Mouse (Mus musculus): Measurements from ENCODE around the gene Rtraf. TPM values are rescaled to one million over a fixed set of nuclear protein-coding genes. Genes with fewer than 3 reads are reported as not detected.
"Not testable (repeated sequence)": the region's sequence is repeated elsewhere in the genome, so short reads cannot be mapped to it uniquely, and the experiment has no call there.

The Rtraf gene
- total RNA-seq (2014; rRNA removed) (72.8 and 85.3 TPM in 2 replicates), polyA plus RNA-seq (2015; fragmentation: Nextera tagmentation; extraction: Ambion mirVana) (131 and 137 TPM in 2 replicates)

DNA sequence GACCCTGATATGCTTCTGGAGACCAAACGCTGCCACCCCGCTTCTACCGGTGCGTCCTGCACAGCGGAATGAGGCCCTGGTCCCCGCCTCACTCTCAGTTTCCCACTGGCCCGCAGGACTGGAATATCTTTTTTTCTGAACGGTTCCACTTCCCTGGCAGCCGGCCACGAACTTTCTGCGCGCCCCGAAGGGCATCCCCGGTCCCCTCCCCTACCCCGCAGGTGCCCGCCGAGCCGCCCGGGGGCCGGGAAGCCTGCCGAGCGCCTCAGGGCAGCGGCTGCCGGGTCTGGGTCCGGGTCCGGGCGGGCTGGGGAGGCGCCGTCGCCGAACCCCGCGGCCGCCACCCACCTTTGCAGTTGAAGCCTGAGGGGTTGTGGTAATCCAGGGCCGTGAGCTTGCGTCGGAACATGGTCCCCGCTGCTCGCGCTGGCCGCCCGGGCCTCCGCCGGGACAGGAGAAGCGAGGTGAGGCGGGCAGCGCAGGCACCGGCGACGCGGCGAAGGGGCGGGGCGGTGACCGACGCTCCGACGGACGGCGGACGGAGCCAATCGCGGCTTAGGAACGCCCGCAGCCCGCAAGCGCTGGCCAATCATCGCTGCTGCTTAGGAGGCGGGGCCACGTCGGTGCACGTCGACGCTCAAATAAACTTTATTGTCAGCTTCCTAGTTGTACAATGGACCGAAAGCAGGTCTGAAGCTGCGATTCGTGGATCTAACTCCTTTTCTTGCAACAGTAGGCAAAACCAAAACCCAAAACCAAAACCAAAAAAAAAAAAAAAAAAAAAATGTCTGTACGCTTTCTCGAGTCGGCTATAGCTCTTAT lies at the start of gene Rtraf:
Gene Rtraf (minus strand): TSS at position 504 of the 822 bp plus-strand sequence.
- under 1% methylated on average over 79 of the region's 80 CpGs for WGBS
- TF ChIP-seq CTCF (IDR thresholded peaks at IDR 0.05), result 0 out of 2 replicates have a peak, but pooled peaks have one; percentile 7

DNA sequence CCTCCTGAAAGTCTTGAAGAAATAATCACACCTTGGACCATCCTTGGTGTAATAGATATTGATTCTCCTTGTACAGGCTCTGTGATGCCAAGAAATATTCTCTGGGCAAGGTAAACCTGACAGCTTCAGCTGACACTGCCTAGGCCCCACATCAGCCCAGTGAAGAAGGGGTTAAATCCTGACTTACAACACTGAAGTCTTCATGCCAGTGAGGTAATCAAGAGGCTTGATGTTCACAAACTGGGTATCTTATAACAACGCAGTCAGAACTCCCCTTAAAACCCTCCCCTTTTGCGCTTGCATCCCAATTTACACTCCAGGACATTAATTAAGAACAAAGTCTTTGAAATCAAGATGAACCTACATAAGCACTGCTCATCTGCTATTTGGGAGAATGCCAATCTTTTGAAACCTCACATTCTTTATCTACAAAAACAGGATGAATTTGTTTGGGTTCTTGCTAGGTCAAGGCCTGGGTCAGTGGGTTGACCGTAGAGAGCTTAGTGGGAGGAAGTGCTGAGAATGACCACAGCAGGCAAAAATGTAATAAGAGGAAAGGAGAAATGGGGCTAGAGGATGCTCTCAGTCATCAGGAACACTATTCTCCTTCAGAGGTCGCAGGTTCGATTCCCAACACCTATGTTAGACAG lies 43.8 kb upstream of the Rtraf start:
- H3K4me3 ChIP-seq (ENCODE audit: low read depth, low read length), result no peak overlapping the region
- 74% methylated on average over 5 of the region's 5 CpGs for WGBS
- no peak overlapping the region for H3K4me2 ChIP-seq (ENCODE audit: low read depth, low read length, poor library complexity, severe bottlenecking)
- H3K9ac ChIP-seq (replicated peaks; ENCODE audit: low read length, poor library complexity, severe bottlenecking), result no peak overlapping the region
- no peaks in the 10 kb centered on the region for H3K9me3 ChIP-seq (ENCODE audit: low read length)
- H3K27me3 ChIP-seq (ENCODE audit: insufficient read depth, low read length), result no peaks in the 10 kb centered on the region
- peak overlapping the region; percentile 59; the same call in 1 of the 2 replicates for H3K27ac ChIP-seq (ENCODE audit: low read depth, low read length)
- ATAC-seq (ENCODE audit: low FRiP score) (no peak), DNase-seq (ENCODE audit: low spot score) (no peak)
- H3K36me3 ChIP-seq (ENCODE audit: insufficient read depth, low read length), result no peaks in the 10 kb centered on the region
- H3K4me1 ChIP-seq (ENCODE audit: insufficient read depth, low read length), result peaks cover 6% of the 10 kb centered on the region; the same call in 1 of the 2 replicates
- no peak for TF ChIP-seq CTCF (IDR thresholded peaks at IDR 0.05)

More for the DNA sequence above, at the start of gene Rtraf:
- H3K4me1 ChIP-seq (ENCODE audit: insufficient read depth, low read length), result no peaks in the 10 kb centered on the region
- no peaks in the 10 kb centered on the region for H3K9me3 ChIP-seq (ENCODE audit: low read length)
- peak within 1 kb of the TSS; percentile 67; the same call in 1 of the 2 replicates for H3K27ac ChIP-seq (ENCODE audit: low read depth, low read length)
- no peaks in the 10 kb centered on the region for H3K36me3 ChIP-seq (ENCODE audit: insufficient read depth, low read length)
- DNase-seq (ENCODE audit: low spot score) (peak; percentile 98), ATAC-seq (ENCODE audit: low FRiP score) (peak; percentile 99)
- H3K4me2 ChIP-seq (ENCODE audit: low read depth, low read length, poor library complexity, severe bottlenecking), result peak within 1 kb of the TSS; percentile 72
- H3K27me3 ChIP-seq (ENCODE audit: insufficient read depth, low read length), result no peaks in the 10 kb centered on the region
- peak within 1 kb of the TSS; percentile 70 for H3K4me3 ChIP-seq (ENCODE audit: low read depth, low read length)
- peak within 1 kb of the TSS; percentile 83 for H3K9ac ChIP-seq (replicated peaks; ENCODE audit: low read length, poor library complexity, severe bottlenecking)

DNA sequence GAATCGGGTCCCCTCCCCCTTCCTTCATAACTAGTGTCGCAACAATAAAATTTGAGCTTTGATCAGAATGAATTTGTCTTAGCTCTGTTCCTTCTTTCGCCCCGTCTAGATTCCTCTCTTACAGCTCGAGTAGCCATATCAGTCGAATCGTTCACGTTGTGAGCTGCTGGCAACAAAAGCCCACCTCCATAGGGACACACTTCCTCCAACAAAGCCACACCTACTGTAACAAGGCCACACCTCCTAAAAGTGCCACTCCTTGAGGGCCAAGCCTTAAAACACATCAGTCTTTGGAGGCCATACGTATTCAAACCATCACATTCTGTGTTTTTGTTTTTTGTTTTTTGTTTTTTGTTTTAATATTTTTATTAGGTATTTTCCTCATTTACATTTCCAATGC lies 41.5 kb upstream of the Rtraf start:
- H3K27me3 ChIP-seq (ENCODE audit: insufficient read depth, low read length); DNase-seq (ENCODE audit: low spot score); H3K9me3 ChIP-seq (ENCODE audit: low read length); H3K9ac ChIP-seq (replicated peaks; ENCODE audit: low read length, poor library complexity, severe bottlenecking); ATAC-seq (ENCODE audit: low FRiP score); H3K4me2 ChIP-seq (ENCODE audit: low read depth, low read length, poor library complexity, severe bottlenecking); H3K4me3 ChIP-seq (ENCODE audit: low read depth, low read length); H3K4me1 ChIP-seq (ENCODE audit: insufficient read depth, low read length); H3K36me3 ChIP-seq (ENCODE audit: insufficient read depth, low read length); H3K27ac ChIP-seq (ENCODE audit: low read depth, low read length): not testable (repeated sequence)
- WGBS, result 87% methylated on average over 9 of the region's 9 CpGs

DNA sequence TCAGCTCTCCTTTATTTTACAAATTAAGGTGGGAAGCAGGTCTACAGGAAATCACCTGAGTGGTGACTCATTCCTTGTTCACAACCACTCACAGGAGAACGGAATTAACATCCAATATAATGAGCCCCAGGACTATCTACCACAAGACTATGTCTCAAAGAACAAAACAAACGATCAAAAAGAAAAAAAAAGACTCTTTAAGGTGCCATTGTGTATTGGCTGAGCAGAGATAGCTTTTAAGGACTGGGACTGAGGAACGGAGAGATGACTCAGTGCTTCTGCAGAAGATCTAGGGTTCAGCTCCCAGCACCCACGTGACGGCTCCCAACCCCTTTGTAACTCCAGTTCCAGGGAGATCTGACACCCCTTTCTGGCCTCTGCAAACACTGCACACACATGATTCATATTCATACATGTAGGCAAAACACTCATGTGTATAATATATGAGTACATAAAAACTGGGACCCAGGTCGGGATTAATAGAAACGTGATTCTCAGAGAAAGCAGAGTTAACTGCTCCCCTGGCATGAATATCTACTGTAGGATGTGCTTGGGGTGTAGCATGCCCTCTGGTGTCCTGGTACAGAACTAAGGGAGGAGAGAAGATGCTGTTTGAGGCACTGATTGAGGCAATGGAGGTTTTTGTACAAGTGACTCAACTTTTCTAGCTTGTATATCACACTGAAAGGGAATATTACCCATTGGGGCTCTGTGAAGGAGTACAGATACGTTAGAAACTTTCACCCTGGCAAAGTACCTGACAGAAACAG lies 37.9 kb upstream of the Rtraf start:
- H3K9ac ChIP-seq (replicated peaks; ENCODE audit: low read length, poor library complexity, severe bottlenecking), result no peak overlapping the region
- DNase-seq (ENCODE audit: low spot score) (no peak), ATAC-seq (ENCODE audit: low FRiP score) (no peak)
- no peaks in the 10 kb centered on the region; the same call in 1 of the 2 replicates for H3K36me3 ChIP-seq (ENCODE audit: insufficient read depth, low read length)
- H3K4me3 ChIP-seq (ENCODE audit: low read depth, low read length), result no peak overlapping the region
- peak; percentile 20 for TF ChIP-seq CTCF (IDR thresholded peaks at IDR 0.05)
- H3K4me1 ChIP-seq (ENCODE audit: insufficient read depth, low read length), result no peaks in the 10 kb centered on the region
- H3K4me2 ChIP-seq (ENCODE audit: low read depth, low read length, poor library complexity, severe bottlenecking), result no peak overlapping the region
- no peak overlapping the region for H3K27ac ChIP-seq (ENCODE audit: low read depth, low read length)
- H3K9me3 ChIP-seq (ENCODE audit: low read length), result no peaks in the 10 kb centered on the region
- WGBS, result 89% methylated on average over 8 of the region's 8 CpGs
- no peaks in the 10 kb centered on the region for H3K27me3 ChIP-seq (ENCODE audit: insufficient read depth, low read length)

DNA sequence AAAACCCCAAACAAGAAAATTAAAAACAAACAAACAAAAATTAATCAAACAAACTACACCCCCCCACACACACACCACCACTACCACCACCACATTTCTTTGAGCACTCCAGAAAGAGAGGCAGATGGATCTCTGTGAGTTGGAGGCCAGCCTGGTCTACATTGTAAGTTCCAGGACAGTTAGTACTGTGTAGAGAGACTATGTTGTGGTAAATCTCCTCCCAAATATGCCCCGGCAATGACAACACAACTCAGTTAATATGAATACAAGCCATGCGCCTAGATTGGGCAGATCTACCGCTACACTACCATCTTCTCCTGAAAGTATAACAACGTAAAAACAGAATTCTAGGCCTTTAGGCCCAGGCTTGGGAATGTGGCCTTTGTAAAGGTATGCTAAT lies 36.7 kb upstream of the Rtraf start:
- 98% methylated on average over 4 of the region's 4 CpGs for WGBS
- no peaks in the 10 kb centered on the region for H3K4me1 ChIP-seq (ENCODE audit: insufficient read depth, low read length)
- no peaks in the 10 kb centered on the region for H3K27me3 ChIP-seq (ENCODE audit: insufficient read depth, low read length)
- DNase-seq (ENCODE audit: low spot score) (no peak), ATAC-seq (ENCODE audit: low FRiP score) (no peak)
- no peaks in the 10 kb centered on the region; the same call in 1 of the 2 replicates for H3K36me3 ChIP-seq (ENCODE audit: insufficient read depth, low read length)
- no peak for TF ChIP-seq CTCF (IDR thresholded peaks at IDR 0.05)
- H3K9me3 ChIP-seq (ENCODE audit: low read length), result no peaks in the 10 kb centered on the region
- no peak overlapping the region for H3K9ac ChIP-seq (replicated peaks; ENCODE audit: low read length, poor library complexity, severe bottlenecking)
- H3K27ac ChIP-seq (ENCODE audit: low read depth, low read length), result no peak overlapping the region
- H3K4me3 ChIP-seq (ENCODE audit: low read depth, low read length), result no peak overlapping the region
- no peak overlapping the region for H3K4me2 ChIP-seq (ENCODE audit: low read depth, low read length, poor library complexity, severe bottlenecking)
